Mouse (Mus musculus) lung, postnatal 0 days (tissue): Measurements from ENCODE around the gene Mad1l1. TPM values are rescaled to one million over a fixed set of nuclear protein-coding genes. Genes with fewer than 3 reads are reported as not detected.
A peak's percentile ranks its signal among the peaks of the same experiment; 100 is the strongest.

Experiments used
- ATAC-seq: fragments of 200-750 bp; cut with Nextera tagmentation; 2 replicates; pipeline ENCODE4 v1.8.0; 2017; ENCODE audit warnings: moderate library complexity
- DNase-seq: peaks from one replicate; pipeline ENCODE4 v3.0.0-alpha.2; 2016; ENCODE audit warnings: low spot score
- H3K27ac ChIP-seq: fragments of 300-500 bp; sonication (generic); 2 replicates; pipeline ENCODE4 v1.5.1; 2014; ENCODE audit warnings: antibody characterized with exemption, mild to moderate bottlenecking, low read length, mixed read lengths
- H3K27me3 ChIP-seq: fragments of 300-500 bp; sonication (generic); replicated peaks from 2 replicates; pipeline ENCODE4 v1.6.1; 2014; ENCODE audit warnings: low read length, mixed read lengths; ENCODE audit not compliant: insufficient read depth
- H3K36me3 ChIP-seq: fragments of 300-500 bp; sonication (generic); 2 replicates; pipeline ENCODE4 v1.6.1; 2014; ENCODE audit warnings: low read length, mixed read lengths; ENCODE audit not compliant: insufficient read depth
- H3K4me1 ChIP-seq: fragments of 300-500 bp; sonication (generic); 2 replicates; pipeline ENCODE4 v1.6.1; 2014; ENCODE audit warnings: antibody characterized with exemption, low read depth, low read length, mixed read lengths; ENCODE audit not compliant: insufficient read depth
- H3K4me2 ChIP-seq: fragments of 300-500 bp; sonication (generic); replicated peaks from 2 replicates; pipeline ENCODE4 v1.6.1; 2014; ENCODE audit warnings: low read depth, mild to moderate bottlenecking, low read length, moderate library complexity, mixed read lengths
- H3K4me3 ChIP-seq: fragments of 300-500 bp; sonication (generic); 2 replicates; pipeline ENCODE4 v1.5.1; 2014; ENCODE audit warnings: low read depth, low read length
- H3K9ac ChIP-seq: fragments of 300-500 bp; sonication (generic); replicated peaks from 2 replicates; pipeline ENCODE4 v1.6.1; 2014; ENCODE audit warnings: low read depth, mild to moderate bottlenecking
- H3K9me3 ChIP-seq: fragments of 300-500 bp; sonication (generic); 2 replicates; pipeline ENCODE4 v1.6.1; 2016; ENCODE audit warnings: low read length, mixed read lengths
- CTCF ChIP-seq: IDR thresholded peaks from 2 replicates; pipeline ENCODE4 v1.5.1; 2016; ENCODE audit warnings: antibody characterized with exemption, mild to moderate bottlenecking
- EP300 ChIP-seq: IDR thresholded peaks from 2 replicates; pipeline ENCODE4 v1.6.1; 2016; ENCODE audit warnings: antibody characterized with exemption, mild to moderate bottlenecking, control low read depth
- WGBS: fragments of 180-500 bp; shearing (Covaris S2); extraction: QIAGEN DNeasy Blood & Tissue Kit; methylation state at CpG from one replicate; pipeline ENCODE4 v1.1.7; 2014; 5-methylcytosine and 5-hydroxymethylcytosine counted together
- polyA plus RNA-seq: library from polyadenylated mRNA; unstranded; fragments of >200 nt; fragmentation: Nextera tagmentation; extraction: Ambion mirVana; gene quantifications from 2 replicates; pipeline ENCODE4 v1.2.1, GENCODE M21; 2015

Gene Mad1l1
- polyA plus RNA-seq, 1 experiment from 2014 or later, result 18.4 TPM

- TF ChIP-seq EP300 (no peak), CTCF (no peak)
- Histone ChIP-seq H3K27me3 (no peaks in the 10 kb centered on the region), H3K9me3 (no peaks in the 10 kb centered on the region), H3K36me3 (0 out of 2 replicates have a peak, but pooled peaks cover 4% of the 10 kb centered on the region), H3K9ac (no peak overlapping the region), H3K27ac (no peak overlapping the region), H3K4me3 (no peak overlapping the region), H3K4me1 (no peaks in the 10 kb centered on the region), H3K4me2 (no peak overlapping the region)
- ATAC-seq (no peak), DNase-seq (no peak)
- WGBS, result 86% methylated on average over 1 of the region's 1 CpGs
Observed at GRCm38 (mm10) chr5:140346050-140346449, 24.7 kb upstream of the Mad1l1 start.

- ATAC-seq (no peak), DNase-seq (no peak)
- Histone ChIP-seq H3K9me3 (no peaks in the 10 kb centered on the region), H3K4me2 (no peak overlapping the region), H3K4me1 (no peaks in the 10 kb centered on the region), H3K36me3 (no peaks in the 10 kb centered on the region), H3K27me3 (no peaks in the 10 kb centered on the region), H3K27ac (no peak overlapping the region), H3K4me3 (no peak overlapping the region), H3K9ac (no peak overlapping the region)
- 93% methylated on average over 4 of the region's 4 CpGs for WGBS
- TF ChIP-seq CTCF, result no peak
- no peak for TF ChIP-seq EP300
Observed at GRCm38 (mm10) chr5:140345244-140345643, 23.9 kb upstream of the Mad1l1 start.

GRCm38 (mm10) chr5:140342880-140343279 lies 21.5 kb upstream of the Mad1l1 start:
- WGBS, result 78% methylated on average over 4 of the region's 4 CpGs
- no peak for DNase-seq
- no peak overlapping the region for H3K4me2 ChIP-seq
- no peak overlapping the region for H3K9ac ChIP-seq
- ATAC-seq, result no peak
- no peaks in the 10 kb centered on the region for H3K9me3 ChIP-seq
- TF ChIP-seq CTCF (peak; percentile 47), EP300 (no peak)
- no peaks in the 10 kb centered on the region for H3K27me3 ChIP-seq
- H3K36me3 ChIP-seq, result no peaks in the 10 kb centered on the region
- no peak overlapping the region for H3K4me3 ChIP-seq
- no peaks in the 10 kb centered on the region for H3K4me1 ChIP-seq
- H3K27ac ChIP-seq, result no peak overlapping the region

GRCm38 (mm10) chr5:140339836-140340235 lies 18.5 kb upstream of the Mad1l1 start:
- TF ChIP-seq EP300 (peak; percentile 51), CTCF (no peak)
- no peaks in the 10 kb centered on the region for H3K27me3 ChIP-seq
- no peaks in the 10 kb centered on the region for H3K4me1 ChIP-seq
- H3K27ac ChIP-seq, result no peak overlapping the region
- H3K36me3 ChIP-seq, result no peaks in the 10 kb centered on the region
- no peaks in the 10 kb centered on the region for H3K9me3 ChIP-seq
- H3K4me2 ChIP-seq, result no peak overlapping the region
- H3K4me3 ChIP-seq, result no peak overlapping the region
- 52% methylated on average over 3 of the region's 3 CpGs for WGBS
- peak; percentile 92 for ATAC-seq
- H3K9ac ChIP-seq, result no peak overlapping the region
- peak; percentile 80 for DNase-seq

GRCm38 (mm10) chr5:140338779-140339178 lies 17.4 kb upstream of the Mad1l1 start:
- DNase-seq (no peak), ATAC-seq (no peak)
- Histone ChIP-seq H3K4me2 (no peak overlapping the region), H3K4me3 (no peak overlapping the region), H3K9me3 (no peaks in the 10 kb centered on the region), H3K27ac (no peak overlapping the region), H3K4me1 (no peaks in the 10 kb centered on the region), H3K9ac (no peak overlapping the region), H3K36me3 (no peaks in the 10 kb centered on the region), H3K27me3 (no peaks in the 10 kb centered on the region)
- TF ChIP-seq CTCF, result peak; percentile 28; the same call in 1 of the 2 replicates
- no peak for TF ChIP-seq EP300
- WGBS, result 95% methylated on average over 4 of the region's 4 CpGs

- H3K27me3 ChIP-seq, result no peaks in the 10 kb centered on the region
- ATAC-seq, result no peak
- TF ChIP-seq EP300 (no peak), CTCF (peak; percentile 80)
- no peak overlapping the region for H3K4me3 ChIP-seq
- no peaks in the 10 kb centered on the region for H3K9me3 ChIP-seq
- no peaks in the 10 kb centered on the region for H3K4me1 ChIP-seq
- no peak overlapping the region for H3K27ac ChIP-seq
- peak; percentile 22 for DNase-seq
- no peak overlapping the region for H3K9ac ChIP-seq
- H3K4me2 ChIP-seq, result no peak overlapping the region
- WGBS, result 77% methylated on average over 1 of the region's 1 CpGs
- H3K36me3 ChIP-seq, result no peaks in the 10 kb centered on the region
Observed at GRCm38 (mm10) chr5:140336680-140337079, 15.3 kb upstream of the Mad1l1 start.

GRCm38 (mm10) chr5:140333631-140334030 lies 12.3 kb upstream of the Mad1l1 start:
- H3K4me3 ChIP-seq, result no peak overlapping the region
- H3K9ac ChIP-seq, result no peak overlapping the region
- H3K27me3 ChIP-seq, result no peaks in the 10 kb centered on the region
- 28% methylated on average over 2 of the region's 2 CpGs for WGBS
- no peak overlapping the region for H3K27ac ChIP-seq
- no peaks in the 10 kb centered on the region; the same call in 1 of the 2 replicates for H3K4me1 ChIP-seq
- no peak overlapping the region for H3K4me2 ChIP-seq
- peak; percentile 33 for DNase-seq
- TF ChIP-seq EP300, result no peak
- TF ChIP-seq CTCF, result peak; percentile 44
- no peak for ATAC-seq
- H3K36me3 ChIP-seq, result no peaks in the 10 kb centered on the region
- H3K9me3 ChIP-seq, result no peaks in the 10 kb centered on the region
